Mouse (Mus musculus): ENCODE results near the gene Gfra4. TPM values are rescaled to one million over a fixed set of nuclear protein-coding genes. Genes with fewer than 3 reads are reported as not detected.
A peak's percentile ranks its signal among the peaks of the same experiment; 100 is the strongest.

The Gfra4 gene
- polyA plus RNA-seq, 1 experiment from 2014 or later: 16.3 TPM

- WGBS: 80% methylated on average over 1 of the region's 1 CpGs
- Histone ChIP-seq H3K27me3 (0 out of 2 replicates have a peak, but pooled peaks cover under 1% of the 10 kb centered on the region), H3K36me3 (peaks cover 13% of the 10 kb centered on the region), H3K4me2 (no peak overlapping the region), H3K27ac (no peak overlapping the region), H3K4me3 (replicated peaks) (no peak overlapping the region), H3K9me3 (no peaks in the 10 kb centered on the region), H3K4me1 (replicated peaks) (no peaks in the 10 kb centered on the region), H3K9ac (replicated peaks) (no peak overlapping the region)
- no peak for ATAC-seq (ENCODE audit: insufficient number of reproducible peaks, insufficient read depth, low FRiP score, low TSS enrichment, low read depth)
These were observed 11.9 kb downstream of the Gfra4 start for GRCm38 (mm10) chr2:131030998-131031397.

GRCm38 (mm10) chr2:131030561-131030960 lies 12.3 kb downstream of the Gfra4 start:
- H3K27me3 ChIP-seq: no peaks in the 10 kb centered on the region
- no peak for ATAC-seq (ENCODE audit: insufficient number of reproducible peaks, insufficient read depth, low FRiP score, low TSS enrichment, low read depth)
- no peaks in the 10 kb centered on the region for H3K9me3 ChIP-seq
- H3K4me2 ChIP-seq: no peak overlapping the region
- peaks cover 17% of the 10 kb centered on the region for H3K36me3 ChIP-seq
- no peak overlapping the region for H3K27ac ChIP-seq
- WGBS: 94% methylated on average over 2 of the region's 2 CpGs
- no peak overlapping the region for H3K4me3 ChIP-seq (replicated peaks)
- no peaks in the 10 kb centered on the region for H3K4me1 ChIP-seq (replicated peaks)
- H3K9ac ChIP-seq (replicated peaks): no peak overlapping the region

- H3K27me3 ChIP-seq: no peaks in the 10 kb centered on the region
- no peak overlapping the region for H3K9ac ChIP-seq (replicated peaks)
- whole genome bisulfite sequencing: 71% methylated on average over 9 of the region's 9 CpGs
- no peak overlapping the region for H3K4me2 ChIP-seq
- no peaks in the 10 kb centered on the region for H3K9me3 ChIP-seq
- H3K27ac ChIP-seq: 0 out of 2 replicates have a peak overlapping the region, but pooled peaks have one; percentile 62
- peaks cover 28% of the 10 kb centered on the region for H3K36me3 ChIP-seq
- no peak for ATAC-seq (ENCODE audit: insufficient number of reproducible peaks, insufficient read depth, low FRiP score, low TSS enrichment, low read depth)
- H3K4me1 ChIP-seq (replicated peaks): no peaks in the 10 kb centered on the region
- no peak overlapping the region for H3K4me3 ChIP-seq (replicated peaks)
These were observed 13.6 kb downstream of the Gfra4 start for GRCm38 (mm10) chr2:131029065-131029935.

- Histone ChIP-seq H3K4me1 (replicated peaks) (no peaks in the 10 kb centered on the region), H3K4me2 (no peak overlapping the region), H3K4me3 (replicated peaks) (no peak overlapping the region), H3K27me3 (no peaks in the 10 kb centered on the region), H3K9me3 (no peaks in the 10 kb centered on the region), H3K9ac (replicated peaks) (no peak overlapping the region), H3K27ac (no peak overlapping the region), H3K36me3 (peaks cover 51% of the 10 kb centered on the region)
- WGBS: 85% methylated on average over 3 of the region's 3 CpGs
- ATAC-seq (ENCODE audit: insufficient number of reproducible peaks, insufficient read depth, low FRiP score, low TSS enrichment, low read depth): no peak
These were observed 15.9 kb downstream of the Gfra4 start for GRCm38 (mm10) chr2:131026941-131027340.

GRCm38 (mm10) chr2:131025230-131025629 lies 17.7 kb downstream of the Gfra4 start:
- H3K4me2 ChIP-seq: no peak overlapping the region
- H3K9ac ChIP-seq (replicated peaks): no peak overlapping the region
- ATAC-seq (ENCODE audit: insufficient number of reproducible peaks, insufficient read depth, low FRiP score, low TSS enrichment, low read depth): no peak
- H3K27me3 ChIP-seq: no peaks in the 10 kb centered on the region
- no peaks in the 10 kb centered on the region for H3K9me3 ChIP-seq
- peaks cover 66% of the 10 kb centered on the region for H3K36me3 ChIP-seq
- no peaks in the 10 kb centered on the region for H3K4me1 ChIP-seq (replicated peaks)
- H3K4me3 ChIP-seq (replicated peaks): no peak overlapping the region
- WGBS: 91% methylated on average over 2 of the region's 2 CpGs
- H3K27ac ChIP-seq: no peak overlapping the region

GRCm38 (mm10) chr2:131010566-131010965 lies 32.3 kb downstream of the Gfra4 start:
- Histone ChIP-seq H3K9ac (replicated peaks) (no peak overlapping the region), H3K36me3 (peaks cover 48% of the 10 kb centered on the region), H3K27ac (no peak overlapping the region), H3K9me3 (no peaks in the 10 kb centered on the region), H3K27me3 (no peaks in the 10 kb centered on the region), H3K4me3 (replicated peaks) (no peak overlapping the region), H3K4me2 (no peak overlapping the region), H3K4me1 (replicated peaks) (no peaks in the 10 kb centered on the region)
- 89% methylated on average over 1 of the region's 1 CpGs for WGBS
- no peak for ATAC-seq (ENCODE audit: insufficient number of reproducible peaks, insufficient read depth, low FRiP score, low TSS enrichment, low read depth)

- Histone ChIP-seq H3K9me3 (no peaks in the 10 kb centered on the region), H3K36me3 (peaks cover 48% of the 10 kb centered on the region), H3K27ac (no peak overlapping the region), H3K9ac (replicated peaks) (no peak overlapping the region), H3K4me1 (replicated peaks) (no peaks in the 10 kb centered on the region), H3K4me3 (replicated peaks) (no peak overlapping the region), H3K27me3 (no peaks in the 10 kb centered on the region), H3K4me2 (no peak overlapping the region)
- WGBS: 85% methylated on average over 2 of the region's 2 CpGs
- no peak for ATAC-seq (ENCODE audit: insufficient number of reproducible peaks, insufficient read depth, low FRiP score, low TSS enrichment, low read depth)
These were observed 33.8 kb downstream of the Gfra4 start for GRCm38 (mm10) chr2:131009123-131009522.

GRCm38 (mm10) chr2:130992818-130993217 lies 50.1 kb downstream of the Gfra4 start:
- Histone ChIP-seq H3K9ac (replicated peaks) (no peak overlapping the region), H3K4me2 (no peak overlapping the region), H3K9me3 (no peaks in the 10 kb centered on the region), H3K27me3 (no peaks in the 10 kb centered on the region), H3K27ac (no peak overlapping the region), H3K4me1 (replicated peaks) (no peaks in the 10 kb centered on the region), H3K4me3 (replicated peaks) (no peak overlapping the region), H3K36me3 (peaks cover 37% of the 10 kb centered on the region)
- WGBS: 90% methylated on average over 2 of the region's 2 CpGs
- ATAC-seq (ENCODE audit: insufficient number of reproducible peaks, insufficient read depth, low FRiP score, low TSS enrichment, low read depth): no peak

Small RNA genes lying within 50 kb of the gene (microRNA-seq; reads per million reads assigned to microRNA genes)
- not detected for gene Mir6973b

Other genes starting within 250 kb of the Gfra4 start
- 38.1 and 39.7 TPM in 2 replicates for gene 4930402H24Rik, start 136.7 kb downstream of the Gfra4 start, polyA plus RNA-seq (2016; fragmentation: Nextera tagmentation; extraction: Ambion mirVana)
- 10.8 and 11.7 TPM in 2 replicates for gene Atrn, start 136.6 kb downstream of the Gfra4 start, polyA plus RNA-seq (2016; fragmentation: Nextera tagmentation; extraction: Ambion mirVana)
- 5.2 and 8.5 TPM in 2 replicates for gene Adam33, start 20.7 kb upstream of the Gfra4 start, polyA plus RNA-seq (2016; fragmentation: Nextera tagmentation; extraction: Ambion mirVana)
- gene Siglec1, start 43.7 kb upstream of the Gfra4 start, polyA plus RNA-seq (2016; fragmentation: Nextera tagmentation; extraction: Ambion mirVana): 0.13 and 0.14 TPM in 2 replicates
- 20.7 and 21.2 TPM in 2 replicates for gene Hspa12b, start 84.2 kb upstream of the Gfra4 start, polyA plus RNA-seq (2016; fragmentation: Nextera tagmentation; extraction: Ambion mirVana)
- gene Gm11037, start 90.4 kb upstream of the Gfra4 start, polyA plus RNA-seq (2016; fragmentation: Nextera tagmentation; extraction: Ambion mirVana): not detected in 2 replicates
- gene 1700037H04Rik, start 117.0 kb upstream of the Gfra4 start, polyA plus RNA-seq (2016; fragmentation: Nextera tagmentation; extraction: Ambion mirVana): 58.2 and 62.2 TPM in 2 replicates
- 11.8 and 14.9 TPM in 2 replicates for gene Cenpb, start 137.0 kb upstream of the Gfra4 start, polyA plus RNA-seq (2016; fragmentation: Nextera tagmentation; extraction: Ambion mirVana)
- 55.4 and 55.5 TPM in 2 replicates for gene Cdc25b, start 143.9 kb upstream of the Gfra4 start, polyA plus RNA-seq (2016; fragmentation: Nextera tagmentation; extraction: Ambion mirVana)
- 4.5 and 5.5 TPM in 2 replicates for gene Spef1, start 144.2 kb upstream of the Gfra4 start, polyA plus RNA-seq (2016; fragmentation: Nextera tagmentation; extraction: Ambion mirVana)
- 23.3 and 26.7 TPM in 2 replicates for gene Ap5s1, start 164.0 kb upstream of the Gfra4 start, polyA plus RNA-seq (2016; fragmentation: Nextera tagmentation; extraction: Ambion mirVana)
- gene Mavs, start 191.0 kb upstream of the Gfra4 start, polyA plus RNA-seq (2016; fragmentation: Nextera tagmentation; extraction: Ambion mirVana): 17.2 and 17.9 TPM in 2 replicates
- gene Pank2, start 219.4 kb upstream of the Gfra4 start, polyA plus RNA-seq (2016; fragmentation: Nextera tagmentation; extraction: Ambion mirVana): 59.7 and 65.6 TPM in 2 replicates